Mouse (Mus musculus) megakaryocyte, embryonic 14.5 days (primary cell): Measurements from ENCODE around the gene Gm20479.

ENCODE experiments used
- FLI1 ChIP-seq: IDR thresholded peaks from 2 replicates; pipeline ENCODE4 v1.6.1; 2012; ENCODE audit warnings: low read length, inconsistent platforms, mixed read lengths
- GATA1 ChIP-seq: IDR thresholded peaks from 3 replicates; pipeline ENCODE4 v1.6.1; 2012; ENCODE audit warnings: mixed read lengths, low read length, inconsistent platforms, borderline replicate concordance

DNA sequence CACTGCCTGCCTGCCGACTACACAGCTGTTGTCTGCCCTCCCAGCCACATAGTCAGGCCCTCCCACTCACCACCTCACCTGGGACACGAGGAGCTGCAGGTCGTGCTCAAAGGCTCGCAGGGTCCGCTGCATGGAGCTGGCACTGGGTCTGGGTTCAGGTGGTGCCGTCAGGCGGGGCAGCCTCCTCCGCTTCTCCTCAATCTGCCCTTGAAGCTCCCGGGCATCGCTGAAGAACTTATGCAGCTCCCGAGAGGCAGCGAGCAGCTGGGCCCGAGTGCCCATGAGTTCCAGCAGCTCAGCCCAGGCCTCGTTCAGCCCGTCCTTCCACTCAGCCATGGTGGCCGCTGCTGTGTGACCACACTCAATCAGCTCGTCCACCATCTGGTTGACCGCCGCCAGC, 11.9 kb upstream of the Gm20479 start:
- no peak for TF ChIP-seq FLI1
- TF ChIP-seq GATA1 = no peak
